Mouse (Mus musculus): ENCODE measurements around the gene Kctd13.
"Not testable (repeated sequence)": the region's sequence is repeated elsewhere in the genome, so short reads cannot be mapped to it uniquely, and the experiment has no call there.

Gene Kctd13

DNA sequence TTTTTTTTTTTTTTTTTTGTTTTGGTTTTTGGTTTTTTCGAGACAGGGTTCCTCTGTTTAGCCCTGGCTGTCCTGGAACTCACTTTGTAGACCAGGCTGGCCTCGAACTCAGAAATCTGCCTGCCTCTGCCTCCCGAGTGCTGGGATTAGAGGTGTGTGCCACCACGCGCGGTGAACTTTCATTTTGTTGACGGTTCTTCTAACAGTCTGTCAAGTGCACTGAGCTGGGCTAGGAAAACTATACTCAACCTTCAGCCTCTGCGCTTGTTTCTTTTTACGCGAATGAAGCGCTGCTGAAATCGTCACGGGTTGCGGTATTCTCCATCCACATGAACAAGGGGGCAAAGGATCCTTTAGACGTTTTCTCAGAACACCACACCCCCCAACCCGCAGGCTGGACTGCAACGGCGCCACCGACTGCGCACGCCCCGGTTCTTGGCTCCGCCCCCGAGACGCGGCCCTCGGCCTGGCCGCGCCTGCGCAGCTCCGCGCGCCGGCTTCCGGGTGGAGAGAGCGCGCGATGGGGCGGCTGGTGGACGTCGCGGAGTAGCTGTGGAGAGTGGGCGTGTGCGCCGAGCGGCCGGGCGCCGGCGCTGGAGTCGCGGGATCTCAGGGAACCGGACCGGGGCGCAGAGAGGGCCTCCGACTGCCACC lies at the start of gene Kctd13:
Kctd13 (plus strand) TSS at position 496 of the 654 bp plus-strand sequence.
- DNase-seq (ENCODE audit: low read depth) = peak; percentile 81

DNA sequence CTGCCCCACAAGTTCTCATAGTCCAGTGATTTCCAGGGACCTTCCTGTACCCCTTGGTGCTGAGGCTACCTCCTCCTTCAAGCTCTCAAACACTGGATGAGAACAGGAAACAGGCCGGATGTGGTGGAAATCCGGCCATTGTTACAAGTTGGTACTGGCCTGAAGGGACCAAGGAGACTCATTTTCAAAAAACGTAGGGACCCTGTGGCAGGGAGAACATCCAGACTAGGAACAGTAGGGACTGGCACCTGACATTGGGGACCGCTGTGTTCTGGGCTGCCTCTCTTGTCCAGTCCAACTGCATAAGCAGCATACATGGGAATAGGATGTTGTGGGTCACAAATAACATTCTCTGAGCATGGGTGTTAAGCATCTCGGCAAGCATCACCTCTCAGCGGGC lies 47.6 kb upstream of the Kctd13 start:
- DNase-seq (ENCODE audit: low read depth) = no peak

DNA sequence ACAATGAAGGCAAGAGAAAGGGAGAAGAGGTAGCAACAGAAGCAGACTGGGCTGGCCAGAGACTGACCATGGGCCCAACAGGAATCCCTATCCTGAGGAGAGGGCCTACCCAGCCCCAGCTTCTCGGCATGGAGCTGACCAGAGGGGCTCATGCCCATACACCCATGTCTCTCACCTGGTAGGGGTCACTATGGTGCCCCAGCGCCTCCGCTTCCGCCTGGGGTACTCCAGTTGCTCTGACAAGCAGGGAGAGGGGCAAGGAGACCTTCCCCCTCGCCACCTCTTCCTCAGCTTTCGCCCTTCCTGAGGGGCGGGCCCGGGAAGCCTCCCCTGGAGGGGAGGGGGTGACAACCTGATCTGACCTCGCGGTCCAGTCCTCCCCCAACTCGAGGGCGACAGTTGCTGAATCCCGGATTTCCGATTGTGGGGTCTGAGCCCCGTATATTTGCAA lies 44.9 kb upstream of the Kctd13 start:
- no peak for DNase-seq (ENCODE audit: low read depth)

DNA sequence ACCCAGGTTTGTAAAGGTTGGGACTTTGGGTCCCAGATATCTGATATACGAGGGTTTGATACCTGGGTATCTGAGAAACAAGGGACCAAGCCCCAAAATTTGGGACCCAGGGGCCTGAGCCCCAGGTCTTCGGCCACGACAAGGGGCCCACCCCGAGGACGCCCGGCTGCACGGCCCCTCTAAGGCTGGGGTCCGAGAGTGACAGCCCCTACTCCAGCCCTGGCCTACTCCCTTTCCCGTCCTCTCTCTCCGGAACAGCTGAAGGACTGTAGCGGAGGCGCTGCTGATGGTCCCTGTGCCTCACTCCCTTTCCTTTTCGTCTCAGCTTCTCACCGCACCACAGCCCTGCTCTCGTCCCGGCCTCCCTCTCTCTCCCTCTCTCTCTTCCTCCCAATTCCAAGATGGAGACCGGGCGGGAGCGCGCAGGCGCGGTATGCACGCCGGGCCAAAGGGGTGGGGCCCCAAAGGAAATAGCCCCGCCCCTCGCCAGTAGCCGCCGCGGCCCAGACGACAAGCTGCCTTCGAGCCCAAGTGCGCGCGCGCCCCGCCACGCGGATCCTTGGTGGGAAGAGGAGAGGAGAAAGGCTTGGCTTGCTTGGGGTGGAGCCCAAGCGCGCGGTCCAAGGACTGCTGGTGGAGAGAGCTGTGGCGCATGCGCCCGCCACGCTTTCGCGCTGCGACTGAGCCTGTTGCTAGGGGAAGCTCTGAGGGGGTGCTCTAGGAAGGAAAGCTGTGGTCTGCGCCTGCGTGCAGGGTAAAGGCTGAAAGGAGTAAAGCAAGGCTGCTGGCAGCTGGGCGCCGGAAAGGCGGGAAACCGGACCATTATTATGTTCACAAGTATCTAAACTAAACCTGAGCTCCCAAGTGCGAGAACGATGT lies 44.2 kb upstream of the Kctd13 start, which contains the start of gene Taok2:
Taok2 (minus strand) TSS at position 418 of the 879 bp plus-strand sequence.
- DNase-seq (ENCODE audit: low read depth) = peak; percentile 95

DNA sequence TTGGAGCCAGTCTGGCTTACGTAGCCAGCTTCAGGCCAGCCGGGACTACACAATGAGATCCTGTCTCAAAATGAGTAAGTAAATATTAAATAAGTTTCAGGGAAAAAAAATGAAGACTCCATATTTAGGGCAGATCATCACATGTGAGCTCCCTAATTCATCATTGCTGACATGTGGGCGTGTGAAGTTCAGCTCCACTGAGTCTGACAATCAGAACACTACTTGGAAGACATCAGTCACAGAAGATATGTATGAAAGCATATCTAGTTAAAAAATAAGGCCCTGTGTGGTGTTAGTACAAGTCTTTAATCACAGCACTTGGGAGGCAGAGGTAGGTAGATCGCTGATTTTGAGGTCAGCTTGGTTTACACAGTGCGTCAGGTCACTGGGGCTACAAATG lies 41.4 kb upstream of the Kctd13 start:
- no peak for DNase-seq (ENCODE audit: low read depth)

DNA sequence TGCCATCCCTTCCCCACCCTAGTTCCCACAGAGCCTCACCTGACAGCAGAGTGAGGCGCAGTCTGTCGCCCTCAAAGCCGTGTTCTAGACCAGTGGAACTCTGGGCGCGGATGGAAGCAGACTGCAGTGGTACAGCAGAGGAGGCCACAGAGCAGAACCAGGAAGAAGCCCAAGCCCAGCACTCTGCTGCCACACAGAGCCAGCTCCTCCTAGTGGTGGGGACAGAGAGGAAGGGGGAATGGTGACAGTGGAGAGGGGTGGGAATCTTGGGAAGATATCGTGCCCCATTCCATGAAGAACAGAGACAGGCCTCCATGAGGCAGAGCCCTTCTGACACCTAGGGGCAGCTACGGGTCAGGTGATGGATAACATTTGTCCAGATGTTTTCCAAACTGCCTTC lies 39.8 kb upstream of the Kctd13 start:
- no peak for DNase-seq (ENCODE audit: low read depth)

DNA sequence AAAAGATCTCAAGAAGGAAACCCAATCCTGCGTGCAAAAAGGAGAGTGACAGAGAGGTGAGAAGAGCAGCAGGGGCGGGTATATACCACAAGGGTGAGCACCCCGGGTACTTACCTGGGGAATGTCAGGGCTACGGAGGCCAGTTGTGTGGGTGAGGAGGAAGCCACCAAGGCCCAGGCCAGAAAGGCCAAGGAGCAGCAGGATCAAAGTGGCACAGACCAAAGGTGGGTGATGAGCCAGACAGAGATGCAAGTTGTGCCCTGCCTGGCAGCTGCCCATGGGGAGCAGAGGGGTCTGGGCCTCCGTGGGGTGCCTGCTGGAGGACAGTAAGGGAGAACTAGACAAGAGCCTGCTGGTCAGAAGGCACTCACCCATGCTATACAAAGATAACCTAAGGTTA lies 31.8 kb upstream of the Kctd13 start:
- no peak for DNase-seq (ENCODE audit: low read depth)

DNA sequence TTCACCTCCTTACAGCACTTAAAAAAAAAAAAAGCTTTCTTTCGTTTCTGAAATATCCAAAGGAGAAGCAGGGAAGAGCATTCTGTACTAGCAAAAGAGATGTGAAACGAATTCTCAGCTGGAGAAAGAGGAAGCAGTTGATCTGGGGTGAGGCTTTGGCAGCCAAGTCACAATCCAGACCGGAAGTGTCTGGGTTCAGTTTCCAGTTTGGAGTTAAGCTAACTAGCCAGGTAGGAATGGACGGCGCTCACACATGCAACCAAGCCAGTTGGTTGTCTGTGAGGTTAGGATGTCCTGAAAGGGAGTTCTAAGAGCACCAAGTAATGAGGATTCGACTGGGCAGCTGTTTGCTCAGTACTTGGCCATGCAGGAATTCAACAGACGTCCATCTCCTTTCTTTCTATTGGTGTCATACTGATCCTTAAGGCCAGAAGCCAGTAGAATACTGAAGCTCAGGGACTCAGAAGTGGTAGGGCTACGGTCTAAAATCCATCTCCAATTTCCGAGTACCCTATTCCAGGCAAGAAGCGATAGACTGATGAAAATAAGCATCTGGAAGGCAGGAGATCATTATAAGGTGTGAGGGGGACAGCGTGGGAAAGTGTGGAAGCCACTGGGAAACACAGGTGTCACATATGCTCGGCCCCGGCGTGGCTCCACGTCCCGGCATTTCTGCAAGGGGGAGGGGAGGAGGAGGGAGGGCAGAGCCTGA lies 31.1 kb upstream of the Kctd13 start:
- peak; percentile 27 for DNase-seq (ENCODE audit: low read depth)

DNA sequence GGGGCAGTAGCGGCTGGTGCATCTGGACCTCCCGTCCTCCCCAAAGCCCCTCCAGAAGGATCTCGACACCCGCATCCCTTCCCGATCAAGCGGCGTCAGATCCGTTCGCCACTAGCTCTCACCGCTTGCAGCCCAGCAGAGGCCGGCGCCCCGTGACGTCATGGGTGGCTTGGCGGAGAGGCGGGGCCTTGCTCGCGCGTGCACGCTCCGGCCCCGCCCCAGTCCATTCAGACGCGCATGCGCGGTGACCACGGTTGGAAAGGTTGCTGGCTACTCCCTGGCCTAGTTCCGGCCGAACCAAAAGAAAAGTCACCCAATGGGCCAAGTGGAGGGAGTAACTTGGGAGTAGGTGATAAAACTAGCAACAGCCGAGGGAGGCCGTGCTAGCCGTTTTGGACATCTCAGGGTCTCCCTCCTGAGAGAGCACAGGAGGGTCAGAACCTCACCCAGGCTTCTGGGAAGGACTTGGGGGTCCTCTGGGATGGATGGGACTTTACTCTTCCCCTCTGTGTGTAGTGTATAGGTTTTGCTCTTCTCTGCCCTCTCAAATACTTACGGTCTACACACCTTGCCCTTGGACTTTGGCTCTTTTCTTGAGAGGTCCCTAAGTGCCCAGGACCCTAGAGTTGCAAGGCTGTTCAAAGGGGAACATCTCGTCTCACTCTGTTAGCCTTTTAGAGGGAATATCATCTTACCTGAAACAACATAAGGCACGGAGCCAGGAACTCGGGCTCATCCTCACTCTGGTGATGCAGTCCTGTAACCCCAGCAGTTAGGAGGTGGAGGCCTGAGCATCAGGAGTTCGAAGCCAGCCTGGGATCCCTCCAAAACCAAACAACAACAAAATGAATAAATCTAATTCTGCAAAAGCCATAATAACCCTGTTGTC lies 30.3 kb upstream of the Kctd13 start:
- peak; percentile 86 for DNase-seq (ENCODE audit: low read depth)

DNA sequence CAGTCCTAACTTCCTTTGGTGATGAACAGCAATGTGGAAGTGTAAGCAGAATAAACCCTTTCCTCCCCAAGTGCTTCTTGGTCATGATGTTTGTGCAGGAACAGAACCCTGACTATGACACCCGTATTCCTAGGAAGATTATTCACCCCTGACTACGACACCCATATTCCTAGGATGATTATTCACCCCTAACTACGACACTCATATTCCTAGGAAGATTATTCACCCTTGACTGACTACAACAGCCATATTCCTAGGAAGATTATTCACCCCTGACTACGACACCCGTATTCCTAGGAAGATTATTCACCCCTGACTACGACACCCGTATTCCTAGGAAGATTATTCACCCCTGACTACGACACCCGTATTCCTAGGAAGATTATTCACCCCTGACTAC lies 28.9 kb upstream of the Kctd13 start:
- DNase-seq (ENCODE audit: low read depth) = not testable (repeated sequence)

DNA sequence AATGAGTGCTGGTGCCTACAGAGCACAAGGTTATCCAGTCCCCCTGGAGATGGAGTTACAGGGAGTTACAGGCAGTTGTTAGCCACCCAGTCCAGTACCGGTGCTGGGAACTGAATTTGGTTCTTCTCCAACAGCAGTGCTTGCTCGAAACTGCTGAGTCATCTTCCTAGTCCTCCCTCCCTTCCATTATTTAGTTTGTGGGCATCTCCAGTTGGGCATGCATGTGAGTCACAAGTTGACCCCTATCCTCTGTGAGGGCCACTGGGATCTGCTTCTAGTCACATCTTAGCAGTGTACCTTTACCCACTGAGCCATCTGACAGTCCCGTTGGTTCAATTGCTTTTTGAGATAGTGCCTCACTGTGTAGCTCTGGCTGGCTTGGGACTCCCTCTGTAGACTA lies 23.1 kb upstream of the Kctd13 start:
- no peak for DNase-seq (ENCODE audit: low read depth)

DNA sequence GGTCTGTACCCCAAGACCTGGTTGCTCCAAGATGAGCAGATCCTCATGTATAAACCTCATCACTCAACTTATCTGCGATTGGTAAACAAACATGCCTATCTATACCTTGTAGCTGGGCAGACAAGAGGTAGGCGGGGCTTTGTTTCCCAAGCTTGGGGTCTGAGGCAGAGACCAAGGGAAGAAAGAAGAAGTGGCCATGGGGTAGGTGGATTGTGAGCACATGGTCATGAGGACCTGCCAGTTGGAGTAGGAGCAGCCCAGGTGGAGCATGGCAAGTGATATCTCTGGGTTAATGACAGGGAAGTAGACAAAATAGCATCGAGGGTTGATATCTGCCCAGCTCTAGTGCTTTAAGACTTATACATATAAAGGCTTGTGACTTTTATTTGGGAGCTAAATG lies 13.8 kb upstream of the Kctd13 start:
- DNase-seq (ENCODE audit: low read depth) = no peak

DNA sequence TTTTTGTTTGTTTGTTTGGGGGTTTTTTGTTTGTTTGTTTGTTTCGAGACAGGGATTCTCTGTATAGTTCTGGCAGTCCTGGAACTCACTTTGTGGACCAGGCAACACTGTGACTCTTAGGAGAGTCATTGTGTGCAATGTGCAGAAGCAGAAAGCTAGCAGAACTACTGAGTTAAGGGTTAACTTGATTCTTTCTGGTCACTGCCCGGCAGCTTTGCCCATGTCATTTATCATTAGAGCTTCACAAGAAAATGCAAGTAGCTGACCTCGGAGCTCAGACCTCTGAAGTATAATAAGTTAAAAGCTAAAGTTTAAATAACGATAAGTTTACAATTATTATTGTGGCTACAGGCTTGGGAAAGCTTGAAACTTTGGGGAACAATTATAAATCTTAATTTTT lies 10.3 kb upstream of the Kctd13 start:
- DNase-seq (ENCODE audit: low read depth) = not testable (repeated sequence)

DNA sequence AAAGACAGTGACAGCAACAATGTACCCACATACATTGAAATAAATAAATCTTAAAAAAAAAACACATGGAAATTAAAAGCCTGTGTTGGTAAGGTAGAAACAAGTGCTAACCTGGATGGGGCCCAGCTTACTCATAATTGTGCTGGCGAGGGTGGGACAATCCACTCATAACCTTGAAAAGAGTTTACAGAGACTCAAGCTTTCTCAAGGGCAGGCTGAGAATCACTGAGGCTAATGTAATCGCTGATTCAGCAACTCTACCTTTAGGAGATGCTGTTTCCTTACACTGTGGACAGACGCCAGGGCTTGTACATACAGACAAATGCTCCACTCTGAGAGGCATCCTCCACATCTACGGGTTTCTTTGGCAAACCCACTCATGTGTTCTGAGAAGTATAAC lies 8.7 kb upstream of the Kctd13 start:
- DNase-seq (ENCODE audit: low read depth) = no peak

DNA sequence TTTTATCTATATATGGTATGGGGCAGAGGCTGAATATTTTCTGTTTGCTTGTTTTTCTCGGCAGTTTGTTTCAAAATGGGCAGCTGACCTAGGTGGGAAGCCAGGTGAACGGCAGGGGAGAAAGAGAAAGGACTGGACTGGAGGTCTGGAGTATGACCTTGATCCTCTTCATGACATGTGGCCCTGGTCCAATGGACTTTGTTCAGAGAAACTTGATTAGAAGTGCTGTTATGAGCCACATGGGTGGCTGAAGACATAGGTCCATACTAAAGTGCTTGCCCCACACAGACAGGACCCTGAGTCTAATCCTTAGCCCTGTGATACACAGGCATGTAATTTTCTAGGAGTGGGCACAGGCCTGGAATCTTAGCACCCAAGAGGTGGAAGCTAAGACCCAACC lies 7.1 kb upstream of the Kctd13 start:
- no peak for DNase-seq (ENCODE audit: low read depth)

DNA sequence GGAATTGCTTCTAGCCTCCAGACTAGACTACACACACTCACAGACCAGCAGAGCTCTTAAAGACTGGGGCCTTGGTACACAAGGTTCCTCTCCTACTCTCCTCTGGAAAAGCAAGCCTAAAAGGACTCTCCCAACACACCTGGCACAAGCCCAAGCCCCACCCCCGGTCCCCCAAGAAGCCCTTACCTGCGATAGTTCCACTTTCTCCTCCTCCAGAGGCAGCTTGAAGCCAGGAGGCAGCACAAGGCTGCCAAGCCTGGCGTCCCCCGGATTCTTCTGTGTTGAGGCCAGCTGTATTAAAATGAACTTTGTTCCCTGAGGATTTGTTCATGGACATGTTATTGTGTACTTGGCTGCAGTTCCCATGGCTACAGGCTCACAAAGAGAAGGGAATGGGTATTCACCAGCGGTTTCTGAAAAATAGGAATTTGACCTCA lies 6.0 kb upstream of the Kctd13 start, which contains the start of gene Tmem219:
Tmem219 (minus strand) TSS at position 294 of the 437 bp plus-strand sequence.
- peak; percentile 54 for DNase-seq (ENCODE audit: low read depth)

DNA sequence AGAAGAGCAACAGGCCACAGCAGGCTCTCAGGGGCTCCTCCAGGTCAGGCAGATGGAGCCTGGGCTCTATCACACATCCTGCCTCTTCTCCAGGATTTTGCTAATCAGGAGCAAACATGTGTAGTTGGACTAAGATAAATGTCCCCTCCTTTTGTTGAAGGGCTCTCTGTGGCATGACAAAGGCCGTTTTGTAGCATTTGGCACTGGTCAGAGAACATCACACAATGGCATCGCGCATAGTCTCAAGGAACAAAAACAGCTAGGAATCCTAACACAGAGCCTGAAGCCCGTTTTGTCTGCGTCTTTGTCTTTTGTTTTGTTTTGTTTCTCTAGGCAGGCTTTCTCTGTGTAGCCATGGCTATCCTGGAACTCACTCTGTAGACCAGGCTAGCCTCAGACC lies 4.7 kb upstream of the Kctd13 start:
- no peak for DNase-seq (ENCODE audit: low read depth)

DNA sequence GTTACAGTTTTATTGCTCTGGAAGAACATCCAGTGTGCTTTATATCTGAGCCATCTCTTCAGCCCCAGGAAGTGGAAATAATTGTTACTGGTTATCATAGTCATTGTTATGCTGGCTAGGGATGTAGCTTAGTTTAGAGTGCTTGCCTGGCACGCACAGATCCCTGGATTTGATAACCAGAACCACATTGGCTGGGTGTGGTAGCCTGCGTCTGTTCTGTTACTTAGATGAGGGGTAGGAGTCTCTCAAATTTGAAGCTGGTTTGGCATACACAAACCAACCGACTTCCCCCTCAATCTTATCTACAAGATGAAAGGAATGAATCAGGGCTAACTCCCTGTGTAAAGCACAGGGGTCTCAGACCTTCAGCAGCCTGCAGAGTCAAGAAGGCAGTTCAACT lies 2.4 kb upstream of the Kctd13 start:
- DNase-seq (ENCODE audit: low read depth) = no peak

DNA sequence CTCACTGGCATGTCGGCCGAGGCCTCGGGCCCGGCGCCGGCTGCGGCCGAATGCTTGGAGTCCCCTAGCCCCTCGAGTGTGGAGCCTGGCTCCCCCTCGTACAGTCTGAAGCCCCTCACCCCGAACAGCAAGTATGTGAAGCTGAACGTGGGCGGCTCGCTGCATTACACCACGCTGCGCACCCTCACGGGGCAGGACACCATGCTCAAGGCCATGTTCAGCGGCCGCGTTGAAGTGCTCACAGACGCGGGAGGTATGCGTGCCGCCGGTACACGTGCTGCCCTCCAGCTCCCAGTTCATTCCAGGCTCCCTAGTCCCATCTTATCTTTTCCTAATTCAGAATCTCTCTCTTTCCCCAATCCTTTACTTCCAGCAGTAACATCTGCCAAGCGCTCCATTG lies 367 bp downstream of the Kctd13 start:
- DNase-seq (ENCODE audit: low read depth) = no peak

DNA sequence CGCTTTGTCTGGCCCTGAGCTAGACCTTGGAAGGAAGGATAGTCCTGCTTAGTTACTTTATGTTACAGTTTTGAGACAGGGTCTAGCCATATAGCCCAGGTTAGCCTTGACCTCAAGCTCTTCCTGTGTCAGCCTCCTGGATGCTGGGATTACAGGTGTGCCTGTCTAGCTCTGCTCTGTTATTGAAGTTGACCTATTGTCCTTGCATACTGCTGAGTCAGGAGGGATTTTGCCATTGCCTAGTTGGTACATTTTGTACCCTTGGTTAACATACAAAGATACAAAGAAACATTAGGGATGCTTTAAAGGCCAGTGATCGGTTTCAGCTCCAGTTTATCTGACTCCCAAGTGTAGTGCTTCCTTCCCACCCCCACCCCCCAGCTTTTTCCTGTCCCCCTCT lies 4.0 kb downstream of the Kctd13 start:
- no peak for DNase-seq (ENCODE audit: low read depth)

DNA sequence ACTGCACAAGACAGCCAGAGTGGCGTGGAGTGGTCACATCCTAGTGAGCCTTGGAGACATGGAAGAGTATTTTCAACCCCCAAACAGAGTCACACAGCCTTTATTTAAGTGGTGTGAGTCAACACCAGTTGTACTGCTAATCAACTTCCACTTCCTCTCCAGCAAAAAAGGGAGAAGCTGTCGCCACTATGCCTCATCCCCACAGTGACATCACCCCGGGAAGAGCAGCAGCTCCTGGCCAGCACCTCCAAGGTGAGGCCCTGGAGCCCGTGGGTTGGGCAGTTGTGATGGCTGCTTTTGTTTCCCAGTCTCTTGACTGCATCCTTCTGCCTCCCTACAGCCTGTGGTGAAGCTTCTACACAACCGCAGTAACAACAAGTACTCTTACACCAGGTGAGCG lies 12.5 kb downstream of the Kctd13 start:
- no peak for DNase-seq (ENCODE audit: low read depth)

DNA sequence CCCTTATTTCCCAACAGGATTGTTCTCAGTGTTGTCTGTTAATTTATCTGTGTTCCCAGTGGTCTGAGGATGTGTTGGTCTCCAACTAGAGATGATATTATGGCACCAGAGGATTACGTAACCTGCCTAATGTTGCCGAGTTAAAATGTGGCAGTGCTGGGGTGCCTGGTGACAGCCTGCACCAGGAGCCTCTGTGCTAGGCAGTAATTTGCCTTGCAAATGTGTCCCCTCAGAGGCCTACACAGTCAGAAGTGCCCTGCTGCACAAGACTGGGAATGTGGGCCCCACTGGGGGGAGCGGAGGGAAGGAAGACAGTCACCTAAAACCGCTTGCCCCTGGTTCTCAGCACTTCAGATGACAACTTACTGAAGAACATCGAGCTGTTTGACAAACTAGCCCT lies 13.1 kb downstream of the Kctd13 start:
- DNase-seq (ENCODE audit: low read depth) = no peak
